Mouse (Mus musculus): ENCODE measurements around the gene Tagap1.
"Not testable (repeated sequence)": the region's sequence is repeated elsewhere in the genome, so short reads cannot be mapped to it uniquely, and the experiment has no call there.

Gene Tagap1

DNA sequence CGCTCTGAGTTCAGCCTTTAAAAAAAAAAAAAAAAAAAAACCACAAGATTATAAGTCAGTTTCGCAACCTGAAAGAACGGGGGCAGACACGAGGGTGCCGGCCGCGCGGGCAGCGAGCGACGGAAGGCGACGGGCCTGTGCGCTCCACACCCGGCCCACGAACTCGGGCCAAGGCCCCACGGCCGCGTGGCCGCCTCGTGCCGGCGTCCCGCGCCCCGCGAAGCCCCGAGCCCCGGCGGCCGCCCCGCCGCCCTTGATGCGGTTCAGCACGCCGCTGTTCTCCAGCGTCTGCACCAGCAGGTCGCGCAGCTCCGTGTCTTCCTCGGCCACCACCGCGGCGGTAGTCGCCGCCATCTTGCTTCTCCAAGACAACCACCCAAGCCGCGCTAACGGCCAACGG is at the start of gene Tagap1:
Gene Tagap1, minus strand, starts transcription at position 381 of the 400 bp plus-strand sequence.
- not testable (repeated sequence) for DNase-seq

DNA sequence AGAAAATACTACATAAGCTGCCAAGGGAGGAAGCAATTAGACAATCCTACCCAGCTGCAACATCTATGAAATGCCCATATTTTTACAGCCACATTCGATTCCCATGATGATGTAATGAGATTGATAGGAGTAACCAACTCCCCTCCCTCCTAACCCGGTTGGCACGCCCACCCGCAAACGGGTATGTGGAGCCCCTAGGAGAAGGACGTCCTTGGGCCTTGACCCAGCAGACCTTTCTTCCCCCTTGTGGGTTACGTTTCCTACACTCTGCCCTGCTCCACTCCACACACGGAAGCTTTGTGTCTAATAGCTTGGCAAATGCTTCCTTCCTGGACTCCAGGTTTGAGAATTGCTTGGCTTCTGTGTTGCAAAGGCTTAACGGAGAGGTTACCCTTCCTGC is 48.9 kb upstream of the Tagap1 start:
- not testable (repeated sequence) for DNase-seq

DNA sequence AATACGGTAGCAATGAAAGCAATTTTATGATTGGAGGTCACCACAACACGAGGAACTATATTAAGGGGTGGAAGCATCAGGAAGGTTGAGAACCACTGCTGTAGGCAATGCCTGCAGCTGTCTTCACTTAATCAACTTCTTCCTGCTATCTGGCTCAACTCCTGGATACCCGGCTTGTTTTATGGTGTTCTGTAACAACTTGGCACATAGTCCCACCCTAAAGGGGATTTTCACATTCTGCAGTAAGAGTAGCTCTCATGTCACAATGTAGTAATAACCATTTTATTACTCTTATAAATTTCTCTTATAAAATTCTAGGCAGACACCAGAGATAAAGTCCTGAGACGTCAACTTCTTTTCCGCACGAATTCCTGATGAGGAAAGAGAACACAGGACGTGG is 48.5 kb upstream of the Tagap1 start:
- not testable (repeated sequence) for DNase-seq

DNA sequence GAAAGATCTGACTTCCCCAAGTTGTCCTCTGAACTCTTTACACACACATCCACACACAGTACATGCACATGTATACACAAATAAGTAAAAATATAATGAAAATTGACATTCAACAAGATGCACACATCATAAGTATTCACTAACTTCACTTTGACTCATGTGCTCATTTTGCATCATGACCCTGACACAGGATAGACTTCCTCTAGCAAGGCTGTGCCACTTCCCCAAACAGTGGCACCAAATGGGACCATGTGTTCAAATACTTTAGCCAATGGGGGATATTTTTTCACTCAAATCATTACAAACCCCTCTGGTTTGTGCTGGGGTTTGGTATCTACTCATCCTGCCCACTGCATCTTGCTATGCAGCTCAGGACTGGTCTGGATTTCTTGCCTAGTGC is 47.9 kb upstream of the Tagap1 start:
- not testable (repeated sequence) for DNase-seq

DNA sequence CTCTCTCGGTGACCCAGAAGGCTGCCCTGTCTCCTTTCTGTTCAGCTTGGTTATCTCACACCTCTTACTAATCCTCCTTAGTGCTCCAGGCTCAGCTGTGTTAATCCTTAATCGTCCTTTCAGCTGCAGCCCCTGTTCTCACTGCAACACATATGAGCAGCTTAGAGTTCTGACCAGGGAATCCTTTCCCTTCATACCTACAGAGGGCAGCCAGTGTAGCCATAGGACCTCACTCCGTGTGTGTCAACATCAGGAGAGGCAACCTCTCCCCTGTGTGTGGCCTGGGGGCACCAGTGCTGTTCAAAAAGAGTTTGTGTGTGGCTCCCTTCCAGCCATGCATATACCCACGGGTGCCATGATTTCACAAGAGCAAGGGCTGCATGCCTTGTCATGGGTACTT is 44.7 kb upstream of the Tagap1 start:
- not testable (repeated sequence) for DNase-seq

DNA sequence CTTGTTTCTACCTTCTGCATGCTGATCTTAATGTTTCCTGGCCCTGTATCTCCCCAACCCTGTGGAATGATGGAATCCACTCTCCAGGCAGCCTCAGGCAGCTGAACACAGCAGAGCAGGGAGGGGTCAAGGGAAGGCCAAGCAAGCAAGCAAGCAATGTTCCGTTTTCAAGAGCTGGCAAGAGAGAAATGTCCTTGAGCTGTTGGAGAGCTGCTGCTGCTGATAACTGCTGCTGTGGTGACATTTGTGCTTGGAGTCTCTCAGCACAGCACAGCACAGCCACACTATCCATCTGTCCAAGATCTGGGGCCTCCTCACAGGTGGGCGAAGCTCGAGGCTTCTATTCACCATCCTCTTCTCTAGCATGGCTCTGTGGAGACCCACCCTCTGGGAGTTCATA is 42.4 kb upstream of the Tagap1 start:
- not testable (repeated sequence) for DNase-seq

DNA sequence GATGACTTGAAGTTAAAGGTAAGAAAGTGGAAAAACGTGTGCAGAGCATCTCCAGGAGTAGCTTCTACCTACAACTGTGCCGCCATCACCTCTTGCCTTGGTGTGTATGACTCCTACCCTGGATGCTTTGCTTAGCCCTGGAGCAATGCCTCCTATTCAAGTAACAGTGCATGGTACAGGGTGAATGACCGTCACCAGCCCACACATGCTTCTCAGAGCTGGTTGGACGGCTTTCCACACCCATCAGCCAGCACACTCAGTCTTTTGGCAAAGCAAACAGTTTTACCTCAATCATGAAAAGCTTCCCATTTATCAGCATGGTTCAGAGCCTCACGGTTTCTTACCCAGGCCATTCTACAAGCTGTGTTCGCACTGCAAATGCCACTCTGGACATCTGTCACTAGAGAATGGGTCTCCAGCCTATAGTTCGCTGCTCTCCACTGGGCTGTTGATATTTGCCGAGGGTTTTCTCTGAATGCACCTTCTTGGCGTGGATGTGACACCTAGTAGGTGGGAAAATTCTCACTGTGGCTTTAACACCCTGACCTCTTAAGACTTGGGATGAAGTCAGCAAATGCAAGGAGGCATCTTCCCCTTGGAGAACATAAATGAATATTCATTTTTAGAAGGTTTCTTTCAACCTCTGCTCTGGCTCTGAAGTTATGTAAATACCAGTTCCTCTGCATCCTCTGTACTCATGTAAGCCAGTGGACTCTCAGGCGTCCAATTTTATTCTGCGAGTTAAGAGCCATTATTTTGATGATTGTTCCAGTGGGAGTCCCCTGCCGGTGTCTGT is 41.0 kb upstream of the Tagap1 start:
- DNase-seq: not testable (repeated sequence)

DNA sequence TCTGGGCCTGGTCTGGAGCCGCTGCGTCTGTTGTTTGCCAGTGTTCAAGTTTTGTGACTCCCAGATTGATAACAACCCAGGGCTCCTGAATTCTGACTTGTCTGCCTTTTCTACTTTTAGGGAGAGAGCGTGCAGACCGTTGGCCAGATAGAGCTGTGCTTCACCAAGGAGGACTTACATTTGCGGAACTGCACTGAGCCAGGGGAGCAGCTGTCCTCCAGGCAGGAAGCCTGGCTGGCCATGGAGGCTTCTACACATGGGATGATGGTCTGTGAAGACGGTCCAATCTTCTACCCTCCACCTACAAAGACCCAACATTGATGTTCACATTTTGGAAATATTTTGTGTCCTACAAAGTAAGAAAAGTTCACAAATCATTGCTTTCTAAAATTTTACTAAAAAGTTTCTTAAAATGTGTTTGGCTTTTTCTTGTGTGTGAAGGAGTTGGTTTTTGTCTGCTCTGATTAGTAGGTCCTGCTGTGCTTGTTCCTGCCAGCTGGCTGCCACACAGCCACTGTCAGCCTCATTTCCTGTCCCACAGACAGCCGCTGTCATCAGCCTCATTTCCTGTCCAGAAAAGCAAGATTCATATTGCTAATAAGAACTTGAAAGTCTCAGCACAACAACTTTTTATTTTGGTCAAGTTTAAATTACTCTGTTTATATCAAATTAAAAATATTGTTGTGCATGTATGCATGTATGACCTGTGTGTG is 37.0 kb upstream of the Tagap1 start:
- DNase-seq: not testable (repeated sequence)

DNA sequence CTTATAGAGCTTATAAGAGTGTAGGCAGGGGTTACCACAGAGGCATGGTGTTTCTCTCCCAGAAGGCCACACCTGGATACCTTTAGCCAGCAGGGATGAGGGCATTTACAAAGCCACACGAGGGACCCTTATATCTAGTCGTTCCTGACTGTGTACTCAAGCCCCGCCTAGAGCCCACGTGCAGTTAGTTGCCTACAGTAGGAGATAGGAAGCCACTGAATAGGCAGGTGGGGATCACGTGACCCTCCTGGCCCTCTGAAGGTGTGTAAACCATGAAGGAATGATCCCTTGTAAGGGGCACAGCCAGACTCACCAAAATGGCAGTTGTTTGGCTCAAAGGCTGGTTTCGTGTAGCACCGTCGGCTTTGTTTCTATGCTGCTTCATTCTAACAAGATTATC is 35.9 kb upstream of the Tagap1 start:
- not testable (repeated sequence) for DNase-seq

DNA sequence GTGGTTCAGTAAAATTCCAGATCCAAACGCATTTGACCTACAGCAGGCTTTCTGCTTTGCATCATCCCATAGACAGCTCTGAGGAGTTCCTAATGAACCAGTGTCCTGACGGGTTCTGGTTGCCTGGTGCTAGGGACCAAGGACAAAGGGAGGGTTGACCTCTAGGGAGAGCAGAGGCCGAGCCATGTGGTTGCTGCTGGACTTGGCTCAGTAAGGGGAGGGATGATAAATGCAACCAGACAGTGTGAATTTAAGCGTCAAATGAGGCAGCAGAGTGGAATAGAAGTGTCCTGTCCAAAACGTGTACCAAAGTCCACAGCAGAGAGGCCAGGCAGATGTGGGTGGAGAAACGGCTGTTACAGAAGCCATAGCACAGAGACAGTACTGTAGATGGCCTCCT is 34.5 kb upstream of the Tagap1 start:
- not testable (repeated sequence) for DNase-seq

DNA sequence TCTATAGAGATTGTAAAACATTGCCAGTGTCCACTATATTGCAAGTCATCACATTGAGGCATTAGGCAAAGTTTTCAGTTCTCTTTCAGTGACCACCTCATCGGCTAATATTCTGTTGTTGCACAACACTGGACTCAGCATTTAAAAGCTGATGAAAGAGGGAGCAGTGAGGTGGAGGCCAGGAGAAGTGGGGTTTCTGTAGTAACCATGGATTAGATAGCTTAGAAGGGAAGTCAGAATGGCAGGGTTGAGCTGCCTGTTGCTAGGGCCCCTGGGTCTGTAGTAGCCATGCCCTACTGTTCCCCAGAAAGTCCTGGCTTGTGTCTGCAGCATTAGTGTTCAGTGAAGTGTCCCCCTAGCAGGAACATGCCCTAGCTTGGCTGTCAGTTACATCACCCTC is 25.2 kb upstream of the Tagap1 start:
- DNase-seq: peak; percentile 13

DNA sequence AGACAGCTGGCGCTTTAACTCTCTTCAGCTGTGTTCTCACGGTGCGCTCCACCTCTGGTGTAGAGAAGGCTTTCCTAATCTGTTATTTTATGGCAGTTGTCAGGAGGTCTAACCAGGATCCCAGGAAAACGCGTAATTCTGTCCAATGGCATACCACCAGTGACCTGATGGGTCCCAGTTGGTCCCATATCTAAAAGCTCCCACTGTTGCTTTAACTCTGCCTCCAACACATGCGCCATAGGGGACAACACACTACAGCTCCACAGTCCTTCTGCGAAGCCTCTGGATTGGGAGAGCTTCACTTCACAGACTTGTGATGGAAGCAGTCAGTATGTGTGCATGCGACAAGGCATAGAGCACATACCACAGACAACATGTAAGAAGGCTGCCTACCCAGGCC is 19.2 kb upstream of the Tagap1 start:
- DNase-seq: not testable (repeated sequence)

DNA sequence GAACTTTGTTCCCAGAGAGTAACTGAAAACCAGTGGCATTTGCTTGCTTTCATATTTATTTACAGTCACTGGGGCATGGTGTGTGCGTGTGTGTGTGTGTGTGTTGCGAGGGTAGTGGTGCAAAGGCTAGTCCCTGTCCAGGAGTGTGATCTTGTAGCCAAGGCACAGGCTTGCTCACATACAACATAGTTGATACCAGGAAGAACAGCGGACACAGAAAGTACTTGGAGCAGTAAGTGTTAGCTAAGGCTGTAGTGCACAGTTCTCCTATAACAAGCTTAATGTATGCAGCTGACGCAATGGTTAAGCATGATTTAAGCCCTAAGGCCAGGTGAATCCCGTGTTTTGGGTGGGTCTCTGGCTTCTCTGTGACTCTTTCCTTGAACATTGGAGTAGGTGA is 18.4 kb upstream of the Tagap1 start:
- not testable (repeated sequence) for DNase-seq

DNA sequence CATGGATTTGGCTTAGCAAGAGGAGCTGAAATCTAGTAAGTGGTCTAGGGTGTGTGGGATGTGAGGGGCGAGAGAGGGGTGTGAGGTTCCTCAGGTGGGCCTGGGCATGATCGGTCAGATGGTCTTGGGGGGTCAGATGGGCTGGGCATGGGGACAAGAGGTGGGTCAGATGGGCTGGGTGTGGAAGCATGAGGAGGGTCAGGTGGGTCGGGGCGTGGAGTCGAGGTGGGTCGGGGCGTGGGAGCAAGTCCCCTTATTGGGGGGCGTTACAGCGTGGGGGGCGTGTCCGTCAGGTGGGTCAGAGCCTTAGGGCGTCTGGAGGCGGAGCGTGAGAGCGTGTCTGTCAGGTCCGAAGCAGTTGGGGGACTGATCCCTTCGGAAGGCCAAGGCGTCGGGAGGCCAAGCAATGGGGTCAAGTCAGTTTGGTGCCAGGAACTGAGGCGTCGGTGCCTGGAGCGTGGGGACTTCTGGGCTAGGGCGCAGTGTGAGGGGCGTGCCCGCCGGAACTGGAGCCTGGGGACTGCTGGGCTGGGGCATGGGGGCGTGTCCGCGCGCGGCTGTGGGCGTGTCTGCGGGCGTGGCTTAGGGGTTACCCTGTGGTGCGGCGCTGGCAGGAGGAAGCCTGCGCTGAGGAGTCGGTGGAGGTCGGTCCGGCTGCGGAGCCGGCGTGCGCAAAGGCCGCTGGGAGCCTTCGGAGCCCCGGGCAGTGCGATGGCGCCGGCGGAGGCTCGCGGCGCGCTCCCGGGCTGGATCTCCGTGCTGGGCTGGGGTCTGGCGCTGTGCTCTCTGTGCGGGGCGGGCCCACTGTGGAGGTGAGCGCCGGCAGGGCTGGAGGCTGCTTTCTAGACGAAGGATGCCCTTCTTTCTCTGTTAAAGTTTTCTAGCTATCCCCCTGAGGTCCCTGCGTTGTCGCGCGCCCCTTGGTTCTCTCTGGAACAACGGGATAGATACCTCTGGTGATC is 17.6 kb upstream of the Tagap1 start, which contains the start of gene Gm49721:
Gene Gm49721, plus strand, starts transcription at position 618 of the 962 bp plus-strand sequence.
- peak; percentile 79 for DNase-seq

DNA sequence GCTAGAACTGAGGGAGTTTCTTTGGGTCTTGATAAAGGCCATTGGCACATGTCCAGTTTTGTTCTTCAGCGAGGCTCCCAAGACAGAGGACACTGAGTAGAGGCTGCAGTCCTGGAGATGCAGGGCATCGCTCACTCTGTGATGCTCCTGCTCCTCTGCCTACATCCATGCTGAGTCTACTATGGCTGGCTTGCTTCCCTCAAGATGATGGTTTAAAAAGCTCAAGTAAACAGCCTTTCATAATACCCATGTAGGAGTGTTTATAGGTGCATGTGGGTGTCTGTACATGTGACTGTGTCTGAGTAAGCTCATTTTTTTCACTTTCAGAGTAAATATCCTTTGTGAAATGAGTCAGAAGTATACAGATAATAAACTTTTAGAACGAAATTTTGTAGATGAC is 14.0 kb upstream of the Tagap1 start:
- not testable (repeated sequence) for DNase-seq

DNA sequence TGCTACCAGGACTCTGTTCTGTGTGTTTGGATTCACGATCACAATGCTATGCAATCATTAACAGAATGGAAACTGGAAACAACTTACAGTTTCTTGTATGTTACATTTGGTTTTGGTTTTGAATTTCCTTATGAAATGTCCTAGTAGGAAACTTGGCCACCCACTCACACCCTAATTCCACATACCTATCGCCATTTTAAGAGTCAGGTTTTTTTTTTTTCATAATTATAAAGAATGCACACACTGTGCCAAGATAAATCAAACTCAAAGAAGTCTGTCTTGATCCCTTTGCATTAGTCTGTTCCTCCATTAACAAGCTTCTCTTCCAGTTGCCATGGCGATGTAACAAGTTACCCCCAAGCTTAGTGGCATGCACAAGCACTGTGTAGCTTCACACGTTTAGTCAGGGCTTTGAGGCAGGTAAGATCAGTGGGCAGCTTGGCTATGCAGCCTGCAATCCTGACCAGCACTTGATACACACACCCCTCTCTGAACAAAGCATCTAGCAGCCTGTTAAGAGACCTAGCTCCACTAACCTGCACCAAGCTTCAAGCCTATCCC is 12.0 kb upstream of the Tagap1 start:
- DNase-seq: not testable (repeated sequence)

DNA sequence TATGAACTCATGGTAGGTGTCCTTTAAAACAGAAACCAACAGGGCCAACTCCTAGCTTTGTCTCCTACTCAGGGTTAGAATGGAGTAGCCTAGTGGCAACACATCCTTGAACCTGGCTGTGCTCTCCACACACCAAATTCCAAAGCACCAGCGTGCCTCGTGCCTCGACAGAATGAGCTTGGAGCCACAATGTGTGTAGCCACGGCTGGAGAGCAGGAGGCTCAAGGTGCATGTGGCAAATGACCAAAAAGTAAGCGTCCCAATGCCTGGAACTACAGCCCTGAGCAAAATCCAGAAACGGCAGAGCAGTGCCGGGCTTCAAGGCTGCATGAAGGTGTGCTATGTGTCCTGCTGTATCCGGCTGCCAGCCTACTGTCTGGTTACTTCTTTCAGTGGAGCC is 10.3 kb upstream of the Tagap1 start:
- not testable (repeated sequence) for DNase-seq

DNA sequence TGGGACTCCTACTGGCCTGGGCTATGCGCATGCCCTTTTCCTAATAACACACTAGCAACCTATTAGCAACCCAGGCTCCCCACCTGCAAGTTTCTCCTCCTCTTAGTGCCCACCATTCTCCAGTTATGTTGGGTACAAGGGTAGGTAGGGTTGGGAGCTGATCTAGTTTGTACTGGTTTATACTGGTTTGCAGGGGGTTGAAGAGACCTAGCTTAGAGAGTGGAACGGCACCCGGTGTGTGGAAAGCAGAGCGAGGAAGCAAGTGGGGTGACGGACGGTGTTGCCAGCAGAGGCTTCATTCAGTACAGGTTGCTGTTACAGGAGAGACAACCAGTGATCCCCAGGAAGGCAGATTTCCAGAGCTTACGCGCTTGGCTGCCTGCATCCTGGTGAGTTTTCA is 9.4 kb upstream of the Tagap1 start, which contains the start of gene Rnaset2b:
Gene Rnaset2b, plus strand, starts transcription at position 301 of the 400 bp plus-strand sequence.
- not testable (repeated sequence) for DNase-seq

DNA sequence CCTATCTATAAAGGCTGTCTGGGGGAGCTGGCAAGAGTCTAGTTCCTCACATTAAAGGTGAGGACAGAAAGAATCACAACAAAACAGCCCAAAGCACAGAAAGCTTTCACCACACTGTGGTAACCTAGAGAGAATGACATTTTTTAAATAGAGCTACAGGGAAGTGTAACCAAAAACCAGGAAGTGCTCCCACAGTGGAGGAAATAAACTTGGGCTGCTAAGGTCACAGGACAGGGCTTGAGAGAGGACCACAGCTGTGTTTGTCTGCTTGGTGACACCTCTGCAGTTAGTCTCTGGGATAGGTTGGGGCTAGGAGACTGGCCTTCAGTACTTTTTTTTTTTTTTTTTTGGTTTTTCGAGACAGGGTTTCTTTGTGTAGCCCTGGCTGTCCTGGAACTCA is 6.7 kb upstream of the Tagap1 start:
- DNase-seq: not testable (repeated sequence)

DNA sequence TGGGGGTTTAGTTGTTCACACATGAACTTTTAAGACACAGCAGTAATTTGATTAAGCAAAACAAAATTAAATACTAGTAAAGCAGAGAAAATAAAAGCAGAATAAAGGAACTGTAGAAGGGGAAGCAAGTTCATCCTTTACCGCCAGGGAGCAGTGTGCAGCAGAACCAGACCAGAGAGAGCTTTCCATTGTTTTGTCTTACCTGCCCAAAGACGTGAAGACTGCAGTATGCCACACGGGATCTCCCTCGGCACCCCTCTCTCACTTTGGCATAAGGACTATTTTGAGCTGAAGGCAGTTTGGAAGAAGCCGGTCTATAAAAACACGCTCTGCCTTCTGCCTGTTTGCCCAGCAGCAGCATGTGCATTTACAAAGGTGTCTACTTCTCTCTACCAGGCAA is 4.4 kb upstream of the Tagap1 start:
- DNase-seq: peak; percentile 49

DNA sequence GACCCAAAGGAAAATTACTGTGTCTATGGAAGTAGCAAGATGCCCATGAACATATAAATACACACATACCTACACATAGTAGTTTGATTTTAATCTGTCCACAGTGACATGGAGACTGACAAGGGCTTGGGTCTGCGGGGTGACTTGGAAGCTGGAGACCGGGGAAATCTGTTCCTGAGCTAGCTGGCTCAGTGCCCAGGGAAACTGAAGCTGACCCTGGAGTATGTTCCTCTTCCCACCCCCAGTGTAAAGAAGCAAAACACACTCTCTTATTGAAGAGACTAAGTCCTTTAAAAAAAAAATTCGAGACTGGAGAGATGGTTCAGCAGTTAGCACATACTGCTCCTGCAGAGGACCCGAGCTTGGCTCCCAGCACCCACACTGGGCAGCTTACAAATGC is 2.0 kb upstream of the Tagap1 start:
- DNase-seq: not testable (repeated sequence)

DNA sequence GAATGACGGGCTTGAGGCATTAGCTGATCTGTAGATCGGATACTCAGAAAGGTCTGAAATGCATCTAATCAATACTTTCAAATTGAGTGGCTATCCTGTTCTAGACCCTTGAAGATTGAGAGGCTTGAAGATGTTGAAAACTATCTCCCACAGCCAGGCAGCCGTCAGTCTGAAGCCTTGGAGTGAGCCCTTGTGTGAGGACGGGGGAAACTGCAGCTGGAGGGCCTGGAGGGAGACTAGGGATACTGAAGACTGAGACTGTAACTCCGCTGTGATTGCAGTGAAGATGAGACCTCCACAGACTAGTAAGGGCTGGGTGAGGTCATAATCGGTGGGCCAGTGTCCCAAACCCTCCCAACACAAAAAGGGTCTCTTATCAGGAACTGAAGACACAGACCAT is 1.4 kb upstream of the Tagap1 start:
- DNase-seq: not testable (repeated sequence)

Data from lung, postnatal 36 days (tissue).